Mouse (Mus musculus) urinary bladder, postnatal 25 days (tissue): ENCODE measurements around the gene Ceacam19.

ENCODE experiments used
- DNase-seq: peaks from one replicate; pipeline ENCODE4 v3.0.0; 2022; ENCODE audit warnings: low spot score

The Ceacam19 gene

GRCm38 (mm10) chr7:19840936-19841335 is 46.8 kb downstream of the Ceacam19 start:
- no peak for DNase-seq

GRCm38 (mm10) chr7:19840371-19840770 is 47.4 kb downstream of the Ceacam19 start:
- DNase-seq, result no peak

DNA sequence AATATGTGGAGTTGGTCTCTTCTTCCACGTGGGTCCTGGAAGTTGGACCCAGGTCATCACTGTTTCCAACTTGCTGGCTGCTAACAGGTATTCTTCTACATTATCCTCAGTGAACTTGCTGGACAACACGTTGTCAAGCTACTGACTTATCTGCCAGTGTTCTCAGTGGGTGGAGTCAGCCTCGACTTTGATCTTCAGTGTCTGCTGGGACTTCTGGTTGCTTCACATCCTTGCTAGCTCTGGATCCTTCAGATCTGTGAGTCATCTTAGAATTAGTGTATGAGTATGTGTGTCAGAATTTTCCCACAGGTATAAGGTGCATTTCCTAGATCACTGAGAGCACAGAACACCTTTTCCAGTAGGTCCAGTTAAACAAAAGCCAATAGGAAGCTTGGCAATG is 50.9 kb downstream of the Ceacam19 start:
- no peak for DNase-seq

GRCm38 (mm10) chr7:19834055-19834454 is 53.7 kb downstream of the Ceacam19 start:
- DNase-seq, result no peak

GRCm38 (mm10) chr7:19831837-19832236 is 55.9 kb downstream of the Ceacam19 start:
- DNase-seq, result no peak

DNA sequence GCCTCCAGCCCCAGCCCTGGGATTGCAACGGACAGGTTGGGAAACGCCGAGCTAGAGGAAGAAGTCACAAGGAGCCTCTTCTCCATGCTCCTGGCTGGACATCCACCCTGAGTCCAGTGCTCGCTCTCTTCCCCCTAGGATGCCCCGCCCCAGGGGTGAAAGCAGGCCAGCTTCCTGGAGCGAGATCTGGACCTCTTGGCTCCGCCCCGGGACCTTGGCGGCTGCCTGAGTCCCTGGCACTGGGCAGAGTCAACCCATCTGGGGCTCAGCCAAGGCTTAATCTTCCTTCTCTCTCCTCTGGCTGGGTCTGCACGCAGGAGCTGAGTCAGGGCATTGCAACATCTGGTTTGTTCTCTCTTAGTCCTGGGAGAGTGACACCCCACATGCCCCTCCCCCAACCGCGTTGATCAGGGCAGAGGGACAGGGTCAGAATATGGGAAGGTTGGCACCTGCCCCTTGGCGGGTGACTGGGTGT is 57.0 kb downstream of the Ceacam19 start:
- DNase-seq, result peak; percentile 87

DNA sequence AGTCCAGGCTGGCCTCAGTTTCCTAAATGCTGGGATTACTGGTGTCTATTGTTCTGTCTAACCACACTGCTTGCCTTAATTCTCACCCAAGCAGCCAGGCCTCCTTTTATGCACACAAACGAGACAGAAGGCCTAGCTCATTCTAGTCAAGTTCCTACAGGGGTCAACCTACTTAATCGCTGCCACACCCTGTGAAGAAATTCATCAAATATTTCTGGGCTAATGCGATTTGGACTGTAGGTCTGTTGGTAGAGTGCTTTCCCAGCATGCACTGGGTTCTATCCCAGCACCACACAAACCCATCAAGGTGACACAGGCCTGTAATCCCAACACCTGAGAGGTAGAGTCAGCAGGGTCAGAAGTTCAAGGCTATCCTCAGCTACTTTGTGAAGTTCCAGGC is 58.1 kb downstream of the Ceacam19 start:
- no peak for DNase-seq

GRCm38 (mm10) chr7:19826756-19827155 is 61.0 kb downstream of the Ceacam19 start:
- no peak for DNase-seq
